ENCODE assay signal across 9 mouse cellular contexts in genomic region chr2:119478397-119478749, GRCm38 (mm10). TPM values are rescaled to one million over a fixed set of nuclear protein-coding genes. Genes with fewer than 3 reads are reported as not detected.
A peak's percentile ranks its signal among the peaks of the same experiment; 100 is the strongest.
DNase-seq lines count a peak whose midpoint lies in the region; ATAC-seq and TF ChIP-seq lines count a peak whose summit lies in the region.
"Had no signal": no experiment of that assay in that cellular context is flagged by ENCODE, and none has a peak within 500 bp of the region (broad histone marks: within the 10 kb centered on the region; RNA-seq: fewer than 3 reads in every experiment).

No protein-coding gene starts in this region.

- peak overlapping the region; percentile 100 for H3K9ac ChIP-seq in heart, embryonic 16.5 days (ENCODE audit: low read length)
- H3K9ac ChIP-seq in MEL (ENCODE audit: control insufficient read depth, low read depth, low read length, poor library complexity, severe bottlenecking), result peak overlapping the region; percentile 87

- no peak for ATAC-seq in heart, embryonic 16.5 days (replicated peaks; ENCODE audit: extremely low read depth, insufficient read depth, low FRiP score)
- no peak for ATAC-seq in erythroid progenitor cell, adult 5-6 weeks (replicated peaks; ENCODE audit: low FRiP score, poor library complexity, severe bottlenecking)

- TF ChIP-seq POLR2A in MEL (IDR thresholded peaks at IDR 0.05; ENCODE audit: control insufficient read depth in 1 of 2, insufficient read depth in 1 of 2, low read depth in 1 of 2, low read length in 2 of 2, poor library complexity in 1 of 2), result no peak

- H3K79me2 ChIP-seq in MEL (ENCODE audit: control insufficient read depth, insufficient read depth, low read length, poor library complexity), result peaks cover 36% of the 10 kb centered on the region

- no peak for DNase-seq in heart, adult 9 months (ENCODE audit: low spot score in 2 of 2)
- DNase-seq in MEL (ENCODE audit: low read depth, low spot score), result no peak
- DNase-seq in hindbrain, embryonic 10.5 days (ENCODE audit: low spot score), result no peak
- no peak for DNase-seq in midbrain, embryonic 10.5 days (ENCODE audit: low spot score)
- DNase-seq in adrenal gland, postnatal 10 days, result no peak
- no peak for DNase-seq in kidney, postnatal 14 days

- TF ChIP-seq CTCF in MEL (IDR thresholded peaks at IDR 0.05 in 2 of 3, conservative IDR thresholded peaks at IDR 0.05 in 1 of 3; ENCODE audit: control insufficient read depth in 1 of 3, insufficient read depth in 1 of 3, low read depth in 2 of 3, low read length in 3 of 3, poor library complexity in 1 of 3, severe bottlenecking in 1 of 3), result no peak

- no peaks in the 10 kb centered on the region for H3K27me3 ChIP-seq in heart, embryonic 16.5 days (ENCODE audit: control insufficient read depth, insufficient read depth, low read length)
- no peaks in the 10 kb centered on the region for H3K27me3 ChIP-seq in MEL (ENCODE audit: control insufficient read depth in 1 of 2, insufficient read depth in 2 of 2, low read length in 2 of 2)
- no peaks in the 10 kb centered on the region for H3K27me3 ChIP-seq in hindbrain, embryonic 10.5 days (ENCODE audit: insufficient read depth, poor library complexity, severe bottlenecking)
- no peaks in the 10 kb centered on the region for H3K27me3 ChIP-seq in midbrain, embryonic 10.5 days (ENCODE audit: low read depth, poor library complexity, severe bottlenecking)
- H3K27me3 ChIP-seq: Patski had no signal

- no peaks in the 10 kb centered on the region for H3K9me3 ChIP-seq in heart, embryonic 16.5 days (replicated peaks; ENCODE audit: control insufficient read depth, low read length)
- no peaks in the 10 kb centered on the region for H3K9me3 ChIP-seq in MEL (replicated peaks; ENCODE audit: insufficient read depth, low read length)
- H3K9me3 ChIP-seq in hindbrain, embryonic 10.5 days, result no peaks in the 10 kb centered on the region
- no peaks in the 10 kb centered on the region for H3K9me3 ChIP-seq in midbrain, embryonic 10.5 days (replicated peaks)

- H3K4me1 ChIP-seq in heart, embryonic 16.5 days (ENCODE audit: control insufficient read depth, insufficient read depth, low read length), result peaks cover 27% of the 10 kb centered on the region
- peaks cover 5 to 11% of the 10 kb centered on the region in 2 experiments; a peak in 3 of 4 replicates for H3K4me1 ChIP-seq in MEL (ENCODE audit: control insufficient read depth in 1 of 2, insufficient read depth in 2 of 2, low read length in 2 of 2)
- peaks cover 28% of the 10 kb centered on the region for H3K4me1 ChIP-seq in hindbrain, embryonic 10.5 days (replicated peaks)
- peaks cover 29% of the 10 kb centered on the region for H3K4me1 ChIP-seq in midbrain, embryonic 10.5 days

- H3K4me3 ChIP-seq in heart, embryonic 16.5 days (ENCODE audit: low read length), result peak overlapping the region; percentile 95
- peak overlapping the region; percentile 71 to 88 for H3K4me3 ChIP-seq in MEL (ENCODE audit: control insufficient read depth in 1 of 2, insufficient read depth in 1 of 2, low read depth in 2 of 2, low read length in 2 of 2)
- peak overlapping the region; percentile 97 for H3K4me3 ChIP-seq in hindbrain, embryonic 10.5 days
- peak overlapping the region; percentile 93 for H3K4me3 ChIP-seq in midbrain, embryonic 10.5 days

- peak overlapping the region; percentile 99 for H3K27ac ChIP-seq in heart, embryonic 16.5 days (ENCODE audit: low read length)
- H3K27ac ChIP-seq in MEL (ENCODE audit: control insufficient read depth, low read depth, low read length), result peak overlapping the region; percentile 78
- H3K27ac ChIP-seq in hindbrain, embryonic 10.5 days, result peak overlapping the region; percentile 100
- H3K27ac ChIP-seq in midbrain, embryonic 10.5 days (replicated peaks), result peak overlapping the region; percentile 100

- H3K4me2 ChIP-seq in heart, embryonic 16.5 days (ENCODE audit: low read depth, low read length), result peak overlapping the region; percentile 70

- TF ChIP-seq EP300 in MEL (IDR thresholded peaks at IDR 0.05; ENCODE audit: low read depth in 1 of 2, low read length in 2 of 2), result no peak

- H3K36me3 ChIP-seq in heart, embryonic 16.5 days (ENCODE audit: control insufficient read depth, insufficient read depth), result 0 out of 2 replicates have a peak, but pooled peaks cover 1% of the 10 kb centered on the region
- H3K36me3 ChIP-seq in MEL (ENCODE audit: control insufficient read depth in 1 of 2, insufficient read depth in 2 of 2, low read length in 2 of 2), result peaks cover 0 to 16% of the 10 kb centered on the region in 2 experiments; a peak in 3 of 4 replicates
- H3K36me3 ChIP-seq in hindbrain, embryonic 10.5 days, result peaks cover 6% of the 10 kb centered on the region; the same call in 1 of the 2 replicates
- peaks cover 2% of the 10 kb centered on the region; the same call in 1 of the 2 replicates for H3K36me3 ChIP-seq in midbrain, embryonic 10.5 days

- WGBS in heart, embryonic 16.5 days, result 7% methylated on average over 9 of the region's 9 CpGs
- WGBS in hindbrain, embryonic 10.5 days, result 16% methylated on average over 9 of the region's 9 CpGs
- WGBS in midbrain, embryonic 10.5 days, result 16% methylated on average over 9 of the region's 9 CpGs

- no peak for TF ChIP-seq RAD21 in MEL (IDR thresholded peaks at IDR 0.05; ENCODE audit: low read depth, low read length)

TF ChIP-seq in MEL, 35 proteins besides CTCF, POLR2A, EP300 and RAD21:
- no peak for TF ChIP-seq RCOR1 (IDR thresholded peaks at IDR 0.05; ENCODE audit: low read depth, low read length)
- no peak for TF ChIP-seq SIN3A (IDR thresholded peaks at IDR 0.05; ENCODE audit: low read length)
- no peak for TF ChIP-seq ZMIZ1 (IDR thresholded peaks at IDR 0.05; ENCODE audit: low read depth, low read length)
- TF ChIP-seq SMC3 (IDR thresholded peaks at IDR 0.05; ENCODE audit: low read depth, low read length), result no peak
- TF ChIP-seq ETS1 (IDR thresholded peaks at IDR 0.05; ENCODE audit: low read depth, low read length), result no peak; the same call in 1 of the 2 replicates
- TF ChIP-seq TAL1 (IDR thresholded peaks at IDR 0.05; ENCODE audit: low read length), result no peak
- TF ChIP-seq JUND (IDR thresholded peaks at IDR 0.05; ENCODE audit: low read depth, low read length), result no peak
- TF ChIP-seq MYC (IDR thresholded peaks at IDR 0.05; ENCODE audit: low read depth, low read length), result no peak
- no peak for TF ChIP-seq MAX (IDR thresholded peaks at IDR 0.05; ENCODE audit: low read length)
- TF ChIP-seq MEF2A (IDR thresholded peaks at IDR 0.05; ENCODE audit: extremely low read depth, insufficient replicate concordance, low read depth, low read length, poor library complexity, severe bottlenecking), result no peak
- TF ChIP-seq TCF12 (IDR thresholded peaks at IDR 0.05; ENCODE audit: low read depth, low read length), result no peak
- TF ChIP-seq ZKSCAN1 (IDR thresholded peaks at IDR 0.05; ENCODE audit: low read depth, low read length), result no peak
- no peak for TF ChIP-seq NRF1 (IDR thresholded peaks at IDR 0.05; ENCODE audit: insufficient read depth, low read depth, low read length, poor library complexity, severe bottlenecking)
- TF ChIP-seq GABPA (IDR thresholded peaks at IDR 0.05; ENCODE audit: low read depth, low read length), result no peak
- no peak; the same call in 1 of the 2 replicates for TF ChIP-seq POLR2AphosphoS5 (IDR thresholded peaks at IDR 0.05; ENCODE audit: borderline replicate concordance, low read depth, low read length)
- no peak for TF ChIP-seq MYB (IDR thresholded peaks at IDR 0.05; ENCODE audit: low read depth, low read length)
- no peak for TF ChIP-seq NELFE (IDR thresholded peaks at IDR 0.05; ENCODE audit: low read depth, low read length)
- TF ChIP-seq ELF1 (IDR thresholded peaks at IDR 0.05; ENCODE audit: low read depth, low read length), result no peak

RNA-seq across cellular contexts. Expression of gene Ino80, which starts 0.9 kb away (rescaled TPM):
- polyA plus RNA-seq in heart, embryonic 16.5 days (2015; fragmentation: Nextera tagmentation; extraction: Ambion mirVana), result 2.5 and 3.0 TPM in 2 replicates
- 13.9 and 16.3 TPM in 2 replicates for total RNA-seq in MEL (2012; rRNA removed)
- polyA plus RNA-seq in MEL (2012; ENCODE audit: insufficient read depth in 1 of 2, insufficient read length in 2 of 2, low read depth in 1 of 2, low replicate concordance in 2 of 2, missing spikeins in 1 of 2), result 10 to 100 TPM; 23.1 to 37.9 TPM
- 3.0 and 3.7 TPM in 2 replicates for polyA plus RNA-seq in hindbrain, embryonic 10.5 days (2016; fragmentation: Nextera tagmentation; extraction: Ambion mirVana)
- polyA plus RNA-seq in midbrain, embryonic 10.5 days (2016; fragmentation: Nextera tagmentation; extraction: Ambion mirVana), result 3.3 and 3.8 TPM in 2 replicates
- total RNA-seq in erythroid progenitor cell, adult 5-6 weeks (2015; ENCODE audit: low replicate concordance), result 10.9 and 11.9 TPM in 2 replicates
- 10.0 and 11.1 TPM in 2 replicates for total RNA-seq in erythroid progenitor cell, adult 5-6 weeks (2017; ENCODE audit: low replicate concordance)
- total RNA-seq in adrenal gland, postnatal 10 days (2021), result 10 to 100 TPM; 16.1 to 21.0 TPM
